Mouse (Mus musculus) brain, adult 2 months (tissue): ENCODE measurements around the gene Trim16.

Experiments
- DNase-seq: peaks from one replicate; pipeline ENCODE4 v3.0.0; 2011; ENCODE audit warnings: low read depth, low spot score

Trim16 gene

DNA sequence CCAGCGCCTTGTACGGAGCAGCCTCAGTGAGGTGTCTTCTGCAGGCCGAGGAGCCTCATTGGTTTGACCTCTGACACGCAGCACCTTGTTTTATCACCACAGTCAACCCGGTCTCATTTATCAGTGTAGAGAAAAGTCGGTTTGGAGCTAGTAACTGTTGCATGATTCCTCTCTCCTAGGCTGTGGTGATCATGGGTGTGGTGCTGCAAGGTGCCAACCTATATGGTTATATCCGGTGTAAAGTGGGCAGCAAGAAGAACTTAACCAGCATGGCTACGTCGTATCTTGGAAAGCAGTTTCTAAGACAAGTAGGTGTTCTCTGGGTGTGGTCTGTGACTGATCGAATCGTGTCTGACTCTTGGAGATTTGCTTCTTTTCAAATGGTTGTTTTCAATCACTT, 71.7 kb downstream of the Trim16 start:
- no peak for DNase-seq
